Mouse (Mus musculus): Measurements from ENCODE around the gene Plekhg3. TPM values are rescaled to one million over a fixed set of nuclear protein-coding genes. Genes with fewer than 3 reads are reported as not detected.
A peak's percentile ranks its signal among the peaks of the same experiment; 100 is the strongest.

Plekhg3 gene
- total and polyA plus RNA-seq, 3 experiments, result 5.1 to 17.5 (median 9.9) TPM

DNA sequence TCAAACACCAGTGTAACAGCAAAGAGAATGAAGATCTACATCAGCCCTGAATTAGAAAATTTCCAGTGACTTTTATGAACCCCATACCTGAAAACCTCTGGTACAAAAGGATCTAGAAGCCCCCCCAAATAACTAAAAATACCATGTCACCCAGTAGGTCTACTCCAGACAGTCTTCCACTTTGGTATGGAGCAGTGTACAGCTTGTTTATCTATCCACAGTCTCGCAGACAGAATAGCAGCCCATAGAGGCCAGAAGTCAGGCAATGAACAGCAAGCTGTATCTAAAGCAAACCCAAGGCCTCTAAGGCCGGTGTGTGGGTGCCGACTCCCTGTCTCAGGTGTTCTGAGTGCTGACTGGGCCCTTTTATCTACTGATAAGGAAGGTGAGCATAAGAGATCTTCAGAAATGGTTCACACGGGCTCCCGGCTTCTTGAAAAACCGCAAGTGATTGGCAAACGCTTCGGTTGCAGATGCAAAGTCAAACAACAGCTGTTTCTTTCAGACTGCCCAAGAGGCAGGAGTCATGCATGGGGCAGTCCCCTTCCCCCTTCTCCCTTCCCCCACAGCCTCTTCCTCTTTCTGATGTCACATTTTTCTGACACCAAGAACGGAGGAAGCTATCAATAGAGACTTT is 3.3 kb upstream of the Plekhg3 start:
- DNase-seq, result no peak

DNA sequence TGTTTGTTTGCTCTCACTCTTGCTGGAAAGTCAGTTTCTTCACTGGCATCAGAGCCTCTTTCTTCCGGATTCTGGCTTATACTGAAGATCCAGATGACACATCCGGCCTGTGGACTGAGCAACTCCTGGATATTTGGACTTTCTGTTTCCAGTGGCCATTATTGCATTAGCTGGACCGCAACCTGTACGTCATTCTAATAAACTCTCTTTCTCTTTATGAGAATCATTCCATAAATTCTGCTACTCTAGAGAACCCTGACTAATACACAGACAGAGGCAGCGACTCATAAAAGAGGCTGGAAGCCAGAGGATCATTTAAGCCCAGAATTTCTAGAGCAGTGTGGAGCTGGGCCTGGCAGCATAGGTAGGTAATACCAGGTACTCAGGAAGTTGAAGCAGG is 1.9 kb upstream of the Plekhg3 start:
- DNase-seq, result no peak

DNA sequence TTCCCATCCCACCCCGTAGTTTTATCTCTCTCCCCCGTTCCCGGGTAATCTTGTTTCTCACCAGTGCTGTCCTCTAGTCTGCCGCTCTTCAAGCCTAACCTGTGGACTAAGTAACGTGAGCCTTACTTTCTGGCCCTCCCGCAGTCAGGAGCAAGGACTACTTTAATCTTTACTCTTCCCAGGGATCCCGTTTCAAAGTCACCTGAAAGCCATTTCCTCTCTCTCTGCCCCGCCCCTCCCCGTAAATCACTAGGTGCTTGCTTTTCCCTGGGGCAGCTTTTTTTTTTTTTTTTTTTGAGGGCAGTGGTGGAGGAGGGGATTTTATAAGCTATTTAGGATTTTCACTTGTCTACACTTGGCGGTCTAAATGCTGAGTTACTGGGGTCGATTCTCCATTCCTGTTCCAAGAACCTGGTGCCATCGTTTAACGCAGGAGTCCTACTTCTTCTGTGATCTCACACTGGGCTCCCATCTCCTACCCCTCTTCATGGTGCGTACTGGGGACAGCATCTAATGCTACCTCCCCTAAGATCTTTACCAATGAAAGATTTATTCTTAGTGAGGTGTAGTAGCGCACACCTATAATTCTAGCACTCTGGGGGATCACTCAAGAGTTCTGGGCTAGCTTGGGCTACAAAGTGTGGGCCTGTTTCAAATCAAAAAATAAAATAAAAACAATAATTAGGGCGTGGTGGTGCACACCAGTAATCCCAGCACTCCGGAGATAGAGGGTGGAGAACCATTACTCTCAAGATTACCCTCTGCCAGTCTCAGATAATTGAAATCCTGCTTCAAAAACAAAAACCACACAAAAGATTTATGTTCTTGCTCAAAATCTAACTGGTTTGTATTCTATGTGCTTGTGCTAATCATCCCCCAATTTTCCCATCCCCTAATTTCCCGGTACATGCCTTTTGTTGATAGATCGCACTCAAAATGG is 1.6 kb downstream of the Plekhg3 start:
- no peak for DNase-seq

DNA sequence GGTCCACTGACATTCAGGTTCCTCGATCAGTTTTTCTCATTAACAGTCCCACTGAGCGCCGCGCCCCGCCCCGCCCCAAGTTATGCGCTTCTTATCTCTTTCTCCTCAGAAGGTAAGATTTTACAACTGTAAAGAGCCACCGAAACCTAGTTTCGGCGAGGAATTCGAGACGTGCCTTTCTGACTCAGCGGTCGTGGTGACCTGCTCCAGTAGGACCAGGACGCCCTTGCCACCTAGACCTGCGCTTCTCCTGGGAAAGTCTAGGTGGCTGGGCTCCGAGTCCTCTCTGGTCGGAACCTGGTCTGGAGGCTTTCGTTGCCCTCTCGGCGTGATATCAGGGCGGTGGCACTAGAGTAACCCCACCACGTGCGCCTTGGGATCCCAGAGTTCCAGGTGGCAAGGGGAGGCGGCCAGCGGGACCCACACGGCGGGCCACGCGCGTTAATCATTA is 2.3 kb downstream of the Plekhg3 start:
- no peak for DNase-seq

DNA sequence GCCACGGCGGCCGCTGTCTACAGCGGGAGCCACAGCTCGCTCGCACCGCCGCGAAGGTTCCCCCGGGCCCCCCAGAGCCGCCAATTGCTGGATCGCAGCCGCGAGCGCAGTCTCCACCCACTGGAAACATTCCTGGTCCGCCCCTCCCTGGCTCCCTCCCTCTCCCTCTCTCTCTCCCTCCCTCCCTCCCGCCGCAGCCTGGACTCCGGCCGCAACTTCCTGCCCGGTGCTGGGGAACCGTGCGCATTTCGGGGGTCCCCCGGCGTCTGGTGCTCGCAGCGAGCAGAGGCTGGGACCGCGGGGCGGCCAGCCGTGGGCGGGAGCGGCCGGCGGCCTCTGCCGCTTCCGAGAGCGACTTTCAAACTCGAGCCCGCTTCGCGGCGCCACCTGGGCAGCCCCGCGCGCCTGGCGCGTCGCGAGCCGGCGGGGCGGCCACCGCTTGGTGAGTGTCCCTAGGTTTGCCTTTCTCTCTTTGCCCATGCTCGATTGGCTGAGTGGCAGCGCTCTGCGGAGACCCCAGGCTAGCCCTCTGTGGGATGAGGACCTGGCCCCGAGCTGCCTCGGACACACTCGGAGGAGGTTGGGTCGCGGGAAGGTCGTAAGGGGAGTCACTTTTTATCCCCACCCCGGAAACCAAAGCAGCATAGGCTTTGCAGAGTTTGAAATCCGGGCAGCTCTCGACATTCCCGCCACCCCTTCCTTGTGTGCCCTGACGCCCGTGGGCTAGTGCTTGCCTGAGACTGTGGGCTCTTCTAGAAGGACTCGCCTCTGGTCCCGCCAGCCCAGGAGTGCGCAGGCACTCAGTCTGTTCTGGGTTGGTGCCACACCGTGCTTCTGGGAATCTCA is 2.9 kb downstream of the Plekhg3 start:
- peak; percentile 88 for DNase-seq

DNA sequence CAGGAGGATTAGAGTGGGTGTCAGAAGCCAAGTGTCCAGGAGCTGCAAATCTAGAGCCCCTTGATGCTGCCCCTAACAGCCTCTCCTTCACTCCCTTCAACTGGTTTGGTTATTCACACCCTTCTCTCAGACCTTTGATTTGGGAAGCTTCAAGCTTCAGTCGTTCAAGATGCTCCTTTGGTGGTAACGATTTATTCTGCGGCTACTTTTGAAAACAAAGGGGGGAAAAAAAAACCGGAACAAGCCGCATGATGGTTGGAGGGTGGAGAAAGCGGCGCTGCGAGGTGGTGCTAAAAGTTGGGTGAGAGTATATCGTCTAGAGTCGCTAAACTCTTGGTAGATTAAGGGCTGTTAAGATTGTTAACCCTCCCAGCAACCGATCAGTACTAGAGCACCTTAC is 3.5 kb downstream of the Plekhg3 start:
- DNase-seq, result no peak

DNA sequence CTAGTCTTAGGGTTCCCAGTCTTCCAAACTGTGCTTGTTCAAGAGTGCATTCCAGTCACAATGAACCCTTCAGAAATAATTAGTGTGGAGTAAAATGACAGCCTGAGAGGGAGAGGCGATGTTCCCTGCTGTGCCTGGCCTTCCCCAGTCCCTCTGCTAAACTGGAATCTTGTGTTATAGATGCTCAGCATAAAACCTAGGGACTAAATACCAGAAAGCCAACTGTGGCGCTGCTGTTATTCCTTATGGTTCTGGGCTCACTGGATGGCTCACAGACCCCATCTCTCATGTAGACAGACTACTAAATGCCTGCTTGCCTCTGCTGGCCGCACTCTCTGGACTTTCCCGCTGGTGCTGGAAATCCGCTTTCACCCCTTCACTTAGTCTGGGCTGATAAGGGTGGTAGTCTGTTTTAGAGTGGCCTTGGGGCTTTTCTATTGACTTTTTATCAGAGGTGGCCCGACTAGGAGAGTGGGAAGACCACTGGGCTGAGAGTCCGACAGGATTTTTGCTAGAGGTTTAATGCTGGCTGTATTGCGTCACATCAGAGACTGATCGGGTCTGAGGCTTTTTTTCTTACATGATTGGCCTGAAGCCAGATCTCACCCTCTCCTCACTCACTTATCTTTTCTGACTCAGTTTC is 4.1 kb downstream of the Plekhg3 start:
- DNase-seq, result no peak

DNA sequence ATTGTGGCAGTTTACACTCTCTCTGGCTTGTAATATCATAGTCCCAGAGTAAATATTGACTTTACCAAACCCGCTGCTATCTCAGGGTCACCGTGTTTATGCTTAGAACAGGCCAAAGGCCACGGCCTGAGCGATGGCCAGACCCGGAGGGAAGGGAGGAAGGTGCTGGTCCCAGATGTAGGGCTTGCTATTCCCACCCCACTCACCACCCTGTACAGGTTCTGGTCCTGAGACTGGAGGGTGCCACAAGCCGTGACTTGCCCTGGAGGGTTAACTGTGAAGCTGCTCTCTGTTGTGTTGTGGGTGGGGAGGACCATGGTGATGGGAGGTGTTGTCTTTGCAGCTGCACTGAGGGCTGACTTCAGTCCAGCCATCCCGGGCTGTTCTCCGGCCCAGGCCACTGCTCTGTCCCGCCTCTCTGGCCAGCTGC is 4.8 kb downstream of the Plekhg3 start:
- no peak for DNase-seq

DNA sequence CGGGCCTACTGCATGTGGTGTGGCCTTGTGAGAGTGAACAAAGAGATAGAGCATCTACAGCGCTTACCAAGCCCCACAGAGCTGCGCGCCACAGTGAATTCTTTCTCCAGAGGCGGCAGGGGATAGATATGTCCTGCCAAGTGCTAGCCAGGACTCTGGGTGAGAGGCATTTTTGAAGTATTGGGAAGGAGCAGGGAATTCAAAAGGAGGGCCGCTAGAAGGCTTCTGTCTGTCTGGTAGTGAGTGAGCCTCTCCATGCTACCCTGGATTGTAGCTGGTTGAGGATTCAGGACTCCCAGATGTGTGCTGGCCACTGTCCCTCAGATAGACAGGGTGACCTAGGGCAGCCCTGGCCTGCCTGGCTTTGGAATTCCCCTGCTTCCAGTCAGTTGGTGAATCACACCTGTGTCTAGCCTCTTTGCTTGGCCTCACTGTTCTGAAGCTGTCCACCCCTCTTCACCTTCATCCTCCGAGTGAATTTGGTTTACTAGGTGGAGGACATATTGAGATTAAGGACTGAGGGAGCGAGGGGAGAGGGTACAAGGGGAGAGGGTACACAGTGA is 6.0 kb downstream of the Plekhg3 start:
- DNase-seq, result no peak

DNA sequence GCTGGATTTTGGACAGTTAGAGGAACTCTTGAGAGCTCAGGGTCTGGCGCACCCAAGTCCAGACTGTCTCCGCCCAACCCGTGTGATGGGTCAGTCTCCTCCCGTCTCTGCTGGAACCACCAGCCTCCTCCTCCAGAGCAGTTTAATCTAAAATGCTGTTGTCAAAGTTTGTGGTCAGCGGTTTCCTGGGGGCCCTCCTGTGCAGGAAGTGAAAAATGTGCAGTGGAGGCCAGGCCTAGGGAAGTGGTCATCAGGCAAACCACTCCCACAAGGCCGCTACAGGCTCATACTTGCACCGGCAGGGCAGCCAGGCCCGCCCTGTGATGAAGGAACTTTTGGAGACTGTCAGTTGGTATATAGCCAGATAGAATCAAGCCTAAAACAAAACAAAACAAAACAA is 6.7 kb downstream of the Plekhg3 start:
- DNase-seq, result no peak

DNA sequence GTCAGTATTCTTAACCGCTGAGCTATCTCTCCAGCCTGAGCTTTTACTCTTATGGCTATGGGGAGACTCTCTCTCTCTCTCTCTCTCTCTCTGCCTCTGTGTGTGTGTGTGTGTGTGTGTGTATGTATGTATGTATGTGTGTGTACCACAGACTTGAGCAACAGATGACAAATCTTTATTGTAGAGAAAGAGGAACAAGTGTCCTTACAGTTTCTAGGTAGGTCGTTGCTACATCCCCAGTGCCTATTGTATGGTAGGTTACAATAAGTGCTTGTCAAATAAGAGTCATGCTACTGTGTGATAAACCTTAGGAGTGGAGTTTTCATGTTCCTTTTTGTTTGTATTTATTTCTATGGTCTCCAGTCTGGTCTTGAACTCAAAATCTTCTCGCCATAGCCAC is 9.5 kb downstream of the Plekhg3 start:
- DNase-seq, result no peak

DNA sequence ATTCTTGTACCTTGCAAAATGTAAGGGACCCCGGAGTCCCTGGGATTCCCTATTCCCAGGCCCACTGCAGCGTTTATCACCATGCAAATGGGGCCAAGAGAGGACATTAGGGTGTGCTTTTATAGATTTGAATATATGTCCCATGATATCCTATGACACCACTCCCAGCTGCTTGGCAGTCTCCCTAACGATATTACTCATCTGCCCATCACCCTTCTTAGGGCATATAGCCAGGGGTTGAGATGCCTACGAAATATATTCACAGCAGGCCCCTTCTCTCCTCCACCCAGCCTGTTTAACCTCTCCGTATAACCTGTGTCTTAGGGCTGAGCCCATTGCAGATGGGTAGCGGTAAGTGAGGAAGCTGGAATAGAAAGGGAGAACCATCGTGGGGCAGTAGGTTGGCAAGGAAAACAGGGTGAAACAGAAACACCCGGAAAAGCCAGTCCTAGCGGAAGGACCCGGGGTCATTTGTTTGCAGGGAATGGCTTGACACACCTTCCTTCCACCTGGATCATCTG is 10.1 kb downstream of the Plekhg3 start:
- no peak for DNase-seq

DNA sequence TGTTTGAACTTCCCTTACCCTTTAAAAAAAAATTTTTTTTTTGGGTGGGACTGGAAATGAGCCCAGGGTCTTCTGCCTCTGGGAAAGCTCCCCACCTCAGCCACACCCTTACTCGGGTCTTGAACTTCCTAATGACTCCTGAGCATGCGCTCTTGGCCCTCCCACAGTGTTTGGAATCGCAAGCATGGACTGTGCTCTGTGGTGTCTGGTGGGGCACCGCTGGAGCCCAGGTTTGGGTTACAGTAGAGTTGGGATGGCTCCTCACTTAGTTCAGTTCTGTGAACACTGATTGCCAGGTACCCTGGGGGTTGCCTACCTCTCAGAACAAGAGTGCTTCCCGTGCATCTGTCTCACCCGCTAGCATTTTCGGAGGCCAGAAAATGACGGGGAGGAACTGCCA is 10.8 kb downstream of the Plekhg3 start:
- no peak for DNase-seq

DNA sequence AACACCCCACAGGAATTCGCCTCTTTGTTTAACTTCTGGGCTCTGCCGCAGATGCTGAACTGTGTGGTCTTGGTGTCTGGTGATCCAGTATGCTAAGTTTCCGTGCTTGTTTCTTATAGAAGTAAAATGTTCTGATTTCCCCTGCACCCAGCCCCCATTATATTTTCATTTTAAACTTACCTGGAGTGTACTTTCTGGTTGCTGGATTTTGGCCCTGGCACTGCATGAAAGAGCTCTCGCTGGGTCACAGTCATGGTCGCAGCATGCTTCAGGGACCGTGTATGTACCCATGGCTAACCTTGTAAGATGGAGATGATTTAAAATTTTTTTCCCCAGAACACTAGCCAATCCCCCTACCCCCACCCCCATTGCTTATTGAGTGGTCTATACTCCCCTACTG is 11.2 kb downstream of the Plekhg3 start:
- DNase-seq, result no peak

DNA sequence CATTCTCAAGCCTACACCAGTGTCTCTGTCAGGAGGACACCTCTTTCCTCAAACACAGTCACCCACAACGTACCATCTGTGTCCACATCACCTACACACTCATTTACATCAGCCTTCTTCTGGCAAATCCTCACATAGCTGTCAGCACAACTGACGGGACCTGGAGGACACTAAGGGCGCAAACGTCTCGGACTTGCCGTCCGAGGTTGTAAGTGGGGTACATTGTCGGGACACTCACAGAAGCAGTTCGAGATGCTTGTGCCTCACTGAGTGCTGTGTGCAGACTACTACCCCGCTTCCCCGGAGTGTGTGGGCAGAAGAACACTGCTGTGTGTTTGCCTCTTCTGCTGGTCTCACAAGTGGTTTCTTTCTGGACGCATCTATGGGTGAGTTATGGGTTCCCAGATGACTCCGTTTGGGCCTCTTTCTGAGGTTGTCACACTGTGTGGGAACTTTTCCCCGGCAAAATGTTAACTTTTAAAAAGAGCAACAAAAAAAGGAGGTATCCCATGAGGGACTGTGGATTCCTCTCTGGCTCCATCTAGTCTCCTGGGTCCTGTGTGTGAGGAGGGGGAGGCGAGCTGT is 15.2 kb downstream of the Plekhg3 start:
- DNase-seq, result no peak

DNA sequence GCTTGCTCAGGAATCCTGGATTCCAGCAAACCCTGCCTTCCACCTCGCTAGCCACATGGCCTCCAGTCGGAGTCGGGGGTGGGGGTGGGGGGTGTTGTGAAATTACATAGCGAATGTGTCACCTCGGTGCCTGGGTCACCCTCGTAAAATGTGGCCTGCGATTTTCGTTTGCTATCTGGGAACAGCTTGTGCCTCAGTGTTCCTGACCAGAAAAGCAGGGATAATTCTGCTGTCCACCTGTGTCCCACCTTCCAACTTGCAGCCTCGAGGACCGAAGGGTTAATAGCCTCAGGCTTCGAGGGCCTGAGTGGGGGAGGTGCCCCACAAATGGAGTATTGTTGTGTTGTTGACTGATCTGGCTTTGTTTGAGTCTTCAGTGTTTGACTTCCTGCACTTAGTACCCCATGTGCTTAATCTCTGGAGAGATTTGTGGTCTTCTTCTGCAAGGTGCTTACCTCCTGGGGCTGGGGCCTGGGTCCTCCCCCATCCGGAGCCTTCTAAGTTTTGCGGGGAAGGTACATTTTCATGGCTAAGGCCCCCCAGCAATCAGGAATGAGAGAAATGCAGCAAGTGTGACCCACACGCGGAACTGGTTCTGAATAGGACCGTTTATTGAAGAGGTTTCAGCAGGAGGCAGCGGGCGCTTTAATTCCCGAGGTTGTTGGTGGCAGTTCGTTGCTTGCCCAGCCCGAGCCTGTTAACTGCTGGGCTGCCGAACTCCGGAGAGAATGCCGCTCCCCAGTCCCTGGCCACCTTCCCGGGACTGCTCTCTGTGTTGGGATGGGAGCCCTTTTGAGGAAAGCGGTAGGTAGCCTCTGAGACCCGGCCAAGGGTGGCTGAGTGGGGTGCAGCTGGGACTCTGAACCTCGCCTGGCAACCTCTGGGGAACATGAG is 15.9 kb downstream of the Plekhg3 start:
- peak; percentile 44 for DNase-seq

DNA sequence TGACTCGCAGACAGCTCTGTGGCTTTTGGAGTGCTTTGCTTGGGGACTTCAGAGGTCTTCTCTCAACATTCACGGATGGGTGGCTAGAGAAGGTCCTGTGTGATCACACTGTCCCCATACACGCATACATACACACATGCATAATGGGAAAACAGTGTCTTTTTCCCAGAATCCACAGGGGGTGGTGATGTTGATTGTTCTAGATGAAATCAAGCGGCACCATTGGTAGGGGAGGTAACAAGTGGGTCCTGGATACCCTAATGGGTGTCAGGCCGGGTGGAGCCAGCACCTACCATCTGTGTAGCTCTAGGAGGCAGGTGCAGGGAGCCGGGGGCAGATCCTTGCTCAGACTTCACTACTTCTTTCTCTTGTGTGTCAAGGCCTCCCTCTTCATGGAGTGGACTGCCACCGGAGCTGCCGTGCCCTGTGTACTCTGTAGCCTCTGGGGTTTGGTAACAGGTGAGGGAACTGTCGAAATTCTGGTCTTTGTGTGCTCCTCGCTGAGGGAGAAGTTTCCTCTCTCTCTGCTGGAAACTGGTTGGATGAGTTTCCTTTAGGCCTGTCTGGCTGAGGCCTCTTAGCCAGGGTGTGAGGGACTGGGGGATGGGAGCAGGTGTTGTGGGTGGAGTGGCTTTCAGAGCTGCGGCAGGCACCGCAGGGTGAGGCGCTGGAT is 16.9 kb downstream of the Plekhg3 start:
- DNase-seq, result no peak

DNA sequence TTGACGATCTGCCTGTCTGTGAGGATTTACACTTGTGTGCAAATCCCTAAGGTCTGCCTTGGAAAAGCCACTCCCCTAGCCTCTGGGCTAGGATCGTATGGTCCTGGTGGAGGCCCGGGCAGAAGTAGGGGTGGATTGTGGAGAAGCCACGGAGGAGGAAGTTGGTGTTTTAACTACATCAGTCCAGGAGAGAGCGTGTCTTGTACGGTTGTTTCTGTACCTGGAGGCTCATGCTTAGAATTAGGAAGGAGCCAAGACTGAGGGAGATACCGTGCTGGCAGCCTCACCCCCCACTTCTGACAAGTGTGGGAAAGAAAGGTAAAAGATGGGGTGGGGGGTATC is 17.4 kb downstream of the Plekhg3 start:
- no peak for DNase-seq

DNA sequence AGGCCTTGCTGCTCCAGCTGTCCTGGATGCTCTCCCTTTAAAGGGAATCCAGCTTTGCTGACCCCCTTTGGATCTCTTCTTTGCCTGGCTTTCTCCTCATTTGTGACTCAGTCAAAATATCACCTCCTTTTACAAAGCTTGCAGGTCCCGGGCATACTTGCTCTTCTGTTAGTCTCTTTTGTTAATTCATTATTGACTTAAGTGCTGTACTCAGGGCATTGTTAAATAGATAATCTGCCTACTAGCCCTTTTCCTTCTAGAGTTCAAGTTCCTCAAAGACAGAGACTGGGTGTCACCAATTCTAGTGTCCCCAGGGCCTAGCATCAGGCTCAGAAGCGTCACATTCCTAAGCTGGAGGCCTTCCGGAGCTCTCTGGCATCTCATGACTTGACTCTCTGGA is 18.5 kb downstream of the Plekhg3 start:
- DNase-seq, result no peak
